Mouse (Mus musculus): ENCODE measurements around the gene Fzr1.

Fzr1 gene

GRCm38 (mm10) chr10:81416581-81417226 is 38.4 kb upstream of the Fzr1 start:
- DNase-seq (ENCODE audit: low spot score in 2 of 2): no peak

- DNase-seq (ENCODE audit: low spot score in 2 of 2): no peak
Observed at GRCm38 (mm10) chr10:81415549-81416310, 37.4 kb upstream of the Fzr1 start.

GRCm38 (mm10) chr10:81415146-81415545 is 36.8 kb upstream of the Fzr1 start:
- DNase-seq (ENCODE audit: low spot score in 2 of 2): no peak

- no peak for DNase-seq (ENCODE audit: low spot score in 2 of 2)
Observed at GRCm38 (mm10) chr10:81414682-81415081, 36.4 kb upstream of the Fzr1 start.

- DNase-seq (ENCODE audit: low spot score in 2 of 2): peak in 1 of 2 experiments; percentile 65
Observed at GRCm38 (mm10) chr10:81413310-81414261, 35.3 kb upstream of the Fzr1 start.

GRCm38 (mm10) chr10:81412586-81413309 is 34.4 kb upstream of the Fzr1 start:
- DNase-seq (ENCODE audit: low spot score in 2 of 2): no peak

- DNase-seq (ENCODE audit: low spot score in 2 of 2): no peak
Observed at GRCm38 (mm10) chr10:81411471-81412400, 33.4 kb upstream of the Fzr1 start.

GRCm38 (mm10) chr10:81410981-81411380 is 32.7 kb upstream of the Fzr1 start:
- DNase-seq (ENCODE audit: low spot score in 2 of 2): no peak

- DNase-seq (ENCODE audit: low spot score in 2 of 2): no peak
Observed at GRCm38 (mm10) chr10:81410350-81410749, 32.0 kb upstream of the Fzr1 start.

GRCm38 (mm10) chr10:81409330-81409729 is 31.0 kb upstream of the Fzr1 start:
- DNase-seq (ENCODE audit: low spot score in 2 of 2): no peak

- DNase-seq (ENCODE audit: low spot score in 2 of 2): peak; percentile 83 to 94
Observed at GRCm38 (mm10) chr10:81408871-81409291, 30.6 kb upstream of the Fzr1 start.

GRCm38 (mm10) chr10:81408424-81408729 is 30.1 kb upstream of the Fzr1 start:
- DNase-seq (ENCODE audit: low spot score in 2 of 2): no peak

- peak in 1 of 2 experiments; percentile 68 for DNase-seq (ENCODE audit: low spot score in 2 of 2)
Observed at GRCm38 (mm10) chr10:81407539-81408423, 29.5 kb upstream of the Fzr1 start.

GRCm38 (mm10) chr10:81406504-81407440 is 28.5 kb upstream of the Fzr1 start:
- no peak for DNase-seq (ENCODE audit: low spot score in 2 of 2)

- DNase-seq (ENCODE audit: low spot score in 2 of 2): peak; percentile 77 to 92
Observed at GRCm38 (mm10) chr10:81405588-81406201, 27.4 kb upstream of the Fzr1 start.

GRCm38 (mm10) chr10:81404720-81405119 is 26.4 kb upstream of the Fzr1 start:
- DNase-seq (ENCODE audit: low spot score in 2 of 2): peak in 1 of 2 experiments; percentile 53

- DNase-seq (ENCODE audit: low spot score in 2 of 2): no peak
Observed at GRCm38 (mm10) chr10:81404082-81404481, 25.8 kb upstream of the Fzr1 start.

GRCm38 (mm10) chr10:81403511-81403910 is 25.2 kb upstream of the Fzr1 start:
- no peak for DNase-seq (ENCODE audit: low spot score in 2 of 2)
